Mouse (Mus musculus) kidney, embryonic 14.5 days (tissue): Measurements from ENCODE around the gene Gm21866. TPM values are rescaled to one million over a fixed set of nuclear protein-coding genes. Genes with fewer than 3 reads are reported as not detected.
"Not testable (repeated sequence)": the region's sequence is repeated elsewhere in the genome, so short reads cannot be mapped to it uniquely, and the experiment has no call there.

Experiments used
- ATAC-seq: fragments of 200-750 bp; cut with Nextera tagmentation; 2 replicates; pipeline ENCODE4 v1.8.0; 2017; ENCODE audit warnings: moderate number of reproducible peaks, mild to moderate bottlenecking, moderate TSS enrichment, moderate library complexity; ENCODE audit not compliant: low FRiP score, low TSS enrichment
- H3K27ac ChIP-seq: fragments of 300-500 bp; sonication (generic); 2 replicates; pipeline ENCODE4 v1.5.1; 2014; ENCODE audit warnings: low read depth, mild to moderate bottlenecking, low read length, moderate library complexity, mixed read lengths
- H3K27me3 ChIP-seq: fragments of 300-500 bp; sonication (generic); 2 replicates; pipeline ENCODE4 v1.6.1; 2014; ENCODE audit warnings: mild to moderate bottlenecking, low read length; ENCODE audit not compliant: control insufficient read depth, insufficient read depth
- H3K36me3 ChIP-seq: fragments of 300-500 bp; sonication (generic); 2 replicates; pipeline ENCODE4 v1.6.1; 2014; ENCODE audit warnings: low read length, mixed read lengths; ENCODE audit not compliant: control insufficient read depth, insufficient read depth
- H3K4me1 ChIP-seq: fragments of 300-500 bp; sonication (generic); 2 replicates; pipeline ENCODE4 v1.6.1; 2014; ENCODE audit warnings: low read length, mixed read lengths; ENCODE audit not compliant: control insufficient read depth, insufficient read depth
- H3K4me2 ChIP-seq: fragments of 300-500 bp; sonication (generic); replicated peaks from 2 replicates; pipeline ENCODE4 v1.6.1; 2014; ENCODE audit warnings: low read depth, mild to moderate bottlenecking, low read length
- H3K4me3 ChIP-seq: fragments of 300-500 bp; sonication (generic); 2 replicates; pipeline ENCODE4 v1.5.1; 2014; ENCODE audit warnings: mild to moderate bottlenecking, low read length
- H3K9ac ChIP-seq: fragments of 300-500 bp; sonication (generic); 2 replicates; pipeline ENCODE4 v1.6.1; 2014; ENCODE audit warnings: low read depth, mild to moderate bottlenecking, low read length, moderate library complexity
- H3K9me3 ChIP-seq: fragments of 300-500 bp; sonication (generic); 2 replicates; pipeline ENCODE4 v1.6.1; 2016; ENCODE audit warnings: low read length; ENCODE audit not compliant: control insufficient read depth
- WGBS: fragments of 180-500 bp; shearing (Covaris S2); extraction: QIAGEN DNeasy Blood & Tissue Kit; methylation state at CpG from one replicate; pipeline ENCODE4 v1.1.7; 2014; 5-methylcytosine and 5-hydroxymethylcytosine counted together
- polyA plus RNA-seq: library from polyadenylated mRNA; unstranded; fragments of >200 nt; fragmentation: Nextera tagmentation; extraction: Ambion mirVana; gene quantifications from 2 replicates; pipeline ENCODE4 v1.2.1, GENCODE M21; 2014

The Gm21866 gene
- not detected in 2 replicates for polyA plus RNA-seq

- not testable (repeated sequence) for H3K36me3 ChIP-seq, H3K9me3 ChIP-seq, H3K9ac ChIP-seq, H3K4me3 ChIP-seq, H3K4me1 ChIP-seq, ATAC-seq, H3K27me3 ChIP-seq, H3K27ac ChIP-seq, H3K4me2 ChIP-seq
- no CpG with 5 or more reads among the region's 3 CpGs for WGBS
These were observed at the start of gene Gm21866 for GRCm38 (mm10) chrY:13465479-13465878. Gene Gm21866 (minus strand): TSS chrY:13465579.

DNA sequence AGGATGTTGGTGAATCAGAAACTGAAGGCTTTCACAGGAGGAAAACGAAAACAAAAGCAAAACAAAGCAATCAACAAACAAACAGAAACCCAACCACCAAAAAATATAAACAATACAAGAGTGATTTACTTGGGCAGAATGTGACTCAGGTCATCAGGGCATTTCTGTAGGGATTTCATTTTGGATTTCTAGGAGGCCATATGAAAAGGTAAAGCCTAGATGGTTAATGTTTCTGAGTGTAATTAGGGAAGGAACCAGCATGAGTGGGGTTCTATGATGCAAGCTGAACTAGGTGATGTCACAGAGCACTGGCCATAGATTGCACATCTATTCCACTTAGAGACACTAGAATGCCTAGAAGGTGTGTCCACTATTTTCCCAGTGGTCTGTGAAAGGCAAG, 28.3 kb upstream of the Gm21866 start, which contains the start of gene Gm20773:
Gene Gm20773, plus strand, starts transcription at position 301 of the 400 bp plus-strand sequence.
- not testable (repeated sequence) for H3K4me1 ChIP-seq, H3K4me3 ChIP-seq, H3K9ac ChIP-seq, H3K27me3 ChIP-seq, H3K36me3 ChIP-seq, H3K27ac ChIP-seq, ATAC-seq, H3K4me2 ChIP-seq, H3K9me3 ChIP-seq
- WGBS: no CpG with 5 or more reads among the region's 1 CpGs

Other genes with a start within 250 kb of the Gm21866 start
- gene Gm21828, start 241.7 kb downstream of the Gm21866 start, polyA plus RNA-seq: not detected in 2 replicates
- not detected in 2 replicates for gene Gm21440, start 213.2 kb downstream of the Gm21866 start, polyA plus RNA-seq
- not detected in 2 replicates for gene Gm21454, start 213.1 kb downstream of the Gm21866 start, polyA plus RNA-seq
- gene Gm21725, start 116.5 kb downstream of the Gm21866 start, polyA plus RNA-seq: not detected in 2 replicates
- not detected in 2 replicates for gene Gm20773, start 28.4 kb upstream of the Gm21866 start, polyA plus RNA-seq